Mouse (Mus musculus) CH12.LX (cell line): ENCODE measurements around the gene 3110040N11Rik. TPM values are rescaled to one million over a fixed set of nuclear protein-coding genes. Genes with fewer than 3 reads are reported as not detected.
"Not testable (repeated sequence)": the region's sequence is repeated elsewhere in the genome, so short reads cannot be mapped to it uniquely, and the experiment has no call there.

Experiments
- DNase-seq: peaks from one replicate; pipeline ENCODE4 v3.0.0-alpha.2; 2013; ENCODE audit errors: extremely low read depth
- H3K27ac ChIP-seq: 2 replicates; pipeline ENCODE4 v1.5.1; 2012; ENCODE audit warnings: low read depth, mild to moderate bottlenecking, control low read depth, moderate library complexity; ENCODE audit not compliant: insufficient read depth
- H3K27me3 ChIP-seq: replicated peaks from 2 replicates; pipeline ENCODE3; 2012; ENCODE audit warnings: inconsistent platforms
- H3K36me3 ChIP-seq, 2 experiments: replicated peaks in 1 of 2; 2 replicates each; pipeline versions ENCODE3 to v1.6.1; 2012; ENCODE audit warnings: inconsistent platforms in 1 of 2, low read length in 1 of 2, mild to moderate bottlenecking in 1 of 2, mixed read lengths in 1 of 2, moderate library complexity in 1 of 2; ENCODE audit not compliant: control insufficient read depth in 1 of 2, insufficient read depth in 1 of 2
- H3K4me1 ChIP-seq, 2 experiments: 2 replicates each; pipeline ENCODE4 v1.6.1; 2012; ENCODE audit warnings: inconsistent platforms in 1 of 2, moderate library complexity in 1 of 2; ENCODE audit not compliant: insufficient read depth in 2 of 2, control insufficient read depth in 1 of 2
- H3K4me2 ChIP-seq: 2 replicates; pipeline ENCODE4 v1.6.1; 2012; ENCODE audit warnings: low read depth, mild to moderate bottlenecking, control low read depth; ENCODE audit not compliant: poor library complexity, insufficient read depth, severe bottlenecking
- H3K4me3 ChIP-seq, 3 experiments: fragments of 150-350 bp in 1 of 3; sonication (generic) in 1 of 3; replicated peaks in 1 of 3; 2 replicates each; pipeline versions ENCODE3 to v1.5.1; 2011 to 2012; ENCODE audit warnings: low read depth in 2 of 3, low read length in 2 of 3, mild to moderate bottlenecking in 2 of 3, moderate library complexity in 2 of 3, control low read depth in 1 of 3, improper control_type of control experiment in 1 of 3, inconsistent platforms in 1 of 3, mixed read lengths in 1 of 3; ENCODE audit not compliant: poor library complexity in 1 of 3
- H3K79me2 ChIP-seq: replicated peaks from 2 replicates; pipeline ENCODE4 v1.6.1; 2012; ENCODE audit warnings: mild to moderate bottlenecking, moderate library complexity; ENCODE audit not compliant: control insufficient read depth, poor library complexity, insufficient read depth, severe bottlenecking; ENCODE audit errors: extremely low read depth
- H3K9ac ChIP-seq: 2 replicates; pipeline ENCODE4 v1.6.1; 2012; ENCODE audit warnings: low read depth, mild to moderate bottlenecking, control low read depth, moderate library complexity; ENCODE audit not compliant: insufficient read depth
- H3K9me3 ChIP-seq: replicated peaks from 2 replicates; pipeline ENCODE3; 2012; ENCODE audit warnings: low read length, inconsistent platforms, mixed read lengths
- CHD1 ChIP-seq: IDR thresholded peaks from 2 replicates; pipeline ENCODE4 v1.6.1; 2012; ENCODE audit warnings: low read depth, low read length, improper control_type of control experiment, inconsistent platforms
- CTCF ChIP-seq, 2 experiments: IDR thresholded peaks in 1 of 2; conservative IDR thresholded peaks in 1 of 2; 2 replicates each; pipeline ENCODE4 v1.5.1; 2011 to 2012; ENCODE audit warnings: low read depth in 2 of 2, low read length in 2 of 2, improper control_type of control experiment in 1 of 2, inconsistent platforms in 1 of 2, mild to moderate bottlenecking in 1 of 2, moderate library complexity in 1 of 2
- ELF1 ChIP-seq: IDR thresholded peaks from 2 replicates; pipeline ENCODE4 v1.6.1; 2014; ENCODE audit warnings: low read depth, mild to moderate bottlenecking, inconsistent platforms, low read length, improper control_type of control experiment
- EP300 ChIP-seq: IDR thresholded peaks from 2 replicates; pipeline ENCODE4 v1.6.1; 2011; ENCODE audit warnings: low read length, improper control_type of control experiment
- ETS1 ChIP-seq: conservative IDR thresholded peaks from 2 replicates; pipeline ENCODE4 v1.6.1; 2012; ENCODE audit warnings: low read depth, mild to moderate bottlenecking, inconsistent platforms, low read length, improper control_type of control experiment, moderate library complexity
- GABPA ChIP-seq: IDR thresholded peaks from 2 replicates; pipeline ENCODE4 v1.6.1; 2012; ENCODE audit warnings: low read depth, low read length, improper control_type of control experiment, inconsistent platforms; ENCODE audit not compliant: insufficient replicate concordance
- HCFC1 ChIP-seq: IDR thresholded peaks from 2 replicates; pipeline ENCODE4 v1.6.1; 2012; ENCODE audit warnings: low read depth, mild to moderate bottlenecking, inconsistent platforms, low read length, improper control_type of control experiment
- KAT2A ChIP-seq: IDR thresholded peaks from 2 replicates; pipeline ENCODE4 v1.6.1; 2012; ENCODE audit warnings: low read length, improper control_type of control experiment, inconsistent platforms; ENCODE audit not compliant: insufficient replicate concordance
- MAX ChIP-seq: IDR thresholded peaks from 2 replicates; pipeline ENCODE4 v1.6.1; 2011; ENCODE audit warnings: low read length, improper control_type of control experiment
- MEF2A ChIP-seq: IDR thresholded peaks from 2 replicates; pipeline ENCODE4 v1.6.1; 2014; ENCODE audit warnings: low read depth, mild to moderate bottlenecking, inconsistent platforms, low read length, improper control_type of control experiment, borderline replicate concordance
- MXI1 ChIP-seq: IDR thresholded peaks from 2 replicates; pipeline ENCODE4 v1.6.1; 2011; ENCODE audit warnings: mild to moderate bottlenecking, low read depth, low read length, improper control_type of control experiment
- MYC ChIP-seq: IDR thresholded peaks from 2 replicates; pipeline ENCODE4 v1.6.1; 2011; ENCODE audit warnings: low read depth, mild to moderate bottlenecking, improper control_type of control experiment, low read length
- NELFE ChIP-seq: IDR thresholded peaks from 2 replicates; pipeline ENCODE4 v1.6.1; 2011; ENCODE audit warnings: low read depth, low read length, improper control_type of control experiment
- NRF1 ChIP-seq: IDR thresholded peaks from 2 replicates; pipeline ENCODE4 v1.6.1; 2014; ENCODE audit warnings: low read depth, mild to moderate bottlenecking, inconsistent platforms, low read length, improper control_type of control experiment, moderate library complexity
- POLR2A ChIP-seq: IDR thresholded peaks from 2 replicates; pipeline ENCODE4 v1.6.1; 2011; ENCODE audit warnings: low read depth, mild to moderate bottlenecking, improper control_type of control experiment, low read length
- POLR2AphosphoS2 ChIP-seq: IDR thresholded peaks from 2 replicates; pipeline ENCODE4 v1.6.1; 2011; ENCODE audit warnings: low read depth, low read length, improper control_type of control experiment
- RAD21 ChIP-seq: IDR thresholded peaks from 2 replicates; pipeline ENCODE4 v1.6.1; 2011; ENCODE audit warnings: low read depth, mild to moderate bottlenecking, low read length, improper control_type of control experiment, moderate library complexity
- RCOR1 ChIP-seq: conservative IDR thresholded peaks from 2 replicates; pipeline ENCODE4 v1.6.1; 2012; ENCODE audit warnings: low read depth, mild to moderate bottlenecking, inconsistent platforms, low read length, improper control_type of control experiment
- SIN3A ChIP-seq: IDR thresholded peaks from 2 replicates; pipeline ENCODE4 v1.6.1; 2012; ENCODE audit warnings: low read length, improper control_type of control experiment, inconsistent platforms
- SMC3 ChIP-seq: IDR thresholded peaks from 2 replicates; pipeline ENCODE4 v1.6.1; 2011; ENCODE audit warnings: low read depth, low read length, improper control_type of control experiment
- TBP ChIP-seq: conservative IDR thresholded peaks from 2 replicates; pipeline ENCODE4 v1.6.1; 2011; ENCODE audit warnings: low read depth, low read length, improper control_type of control experiment
- TCF12 ChIP-seq: IDR thresholded peaks from 2 replicates; pipeline ENCODE4 v1.6.1; 2014; ENCODE audit warnings: low read depth, mild to moderate bottlenecking, inconsistent platforms, low read length, improper control_type of control experiment
- ZC3H11A ChIP-seq: IDR thresholded peaks from 2 replicates; pipeline ENCODE4 v1.6.1; 2012; ENCODE audit warnings: low read depth, mild to moderate bottlenecking, inconsistent platforms, low read length, improper control_type of control experiment
- ZMIZ1 ChIP-seq: IDR thresholded peaks from 2 replicates; pipeline ENCODE4 v1.6.1; 2012; ENCODE audit warnings: low read depth, mild to moderate bottlenecking, inconsistent platforms, low read length, improper control_type of control experiment
- dilution Hi-C: fragments of 300-500 bp; cut with MboI; formaldehyde crosslinking; loops from 2 replicates; pipeline ENCODE4 v1.14.3; 2020; ENCODE audit warnings: low sequenced_read_pairs; ENCODE audit not compliant: extremely low pct_unique_long_range_greater_than_20kb, extremely low pct_ligation_motif_present
- in situ Hi-C: fragments of 300-500 bp; cut with MboI; formaldehyde crosslinking; loops from 3 replicates; pipeline ENCODE4 v1.14.3; 2019; ENCODE audit warnings: low sequenced_read_pairs, low pct_ligation_motif_present, low pct_unique_long_range_greater_than_20kb, mixed read lengths
- polyA plus RNA-seq: library from polyadenylated mRNA; unstranded; fragments of >175 nt; gene quantifications from 2 replicates; pipeline ENCODE4 v1.2.1, GENCODE M21; 2012; ENCODE audit warnings: low read depth; ENCODE audit not compliant: insufficient read length
- total RNA-seq, 2 experiments: library from RNA; depleted of rRNA; stranded (reverse); fragments of 300-350 nt in 1 of 2; fragments of >200 nt in 1 of 2; gene quantifications; 2 replicates each; pipeline ENCODE4 v1.2.3; 2012 to 2014

The 3110040N11Rik gene
- total RNA-seq (2012; rRNA removed) (52.5 and 53.2 TPM in 2 replicates), total RNA-seq (2014; rRNA removed) (73.7 and 91.7 TPM in 2 replicates), polyA plus RNA-seq (58.6 and 70.4 TPM in 2 replicates)

DNA sequence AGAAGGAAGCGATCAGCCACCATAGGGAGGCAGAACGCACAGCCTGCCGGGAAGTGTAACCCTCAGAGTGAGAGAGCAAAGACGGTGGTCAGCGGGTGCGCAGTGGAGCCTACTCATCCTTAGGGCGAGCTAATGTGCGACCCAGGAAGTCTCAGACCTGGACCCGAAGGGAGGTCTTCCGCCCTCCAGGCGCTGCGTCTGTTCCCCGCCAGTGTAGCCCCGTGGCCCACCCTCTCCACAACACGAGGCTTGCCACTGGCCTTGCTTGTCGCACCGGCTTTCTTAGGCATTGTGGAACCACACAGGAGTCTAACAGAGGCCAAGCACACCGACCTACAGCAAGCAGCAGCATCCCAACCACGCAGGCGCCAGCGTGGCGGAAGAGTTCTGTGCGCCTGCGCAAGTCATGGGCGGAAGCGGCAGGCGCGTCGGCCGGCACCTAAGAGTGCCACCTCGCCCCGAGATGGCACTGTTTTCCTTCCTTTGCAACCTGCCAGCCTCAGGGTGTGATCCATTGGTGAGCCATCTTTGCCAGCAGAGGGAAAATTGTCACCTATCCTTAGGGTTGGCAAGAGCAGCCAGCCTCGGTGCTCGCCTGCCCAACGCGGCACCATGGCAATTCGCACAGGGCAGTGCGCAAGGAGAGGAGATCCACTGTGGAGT, at the start of gene 3110040N11Rik:
Gene 3110040N11Rik, minus strand, starts transcription at position 384 of the 663 bp plus-strand sequence.
- peak within 1 kb of the TSS; percentile 46 to 81 (median 68) for H3K4me3 ChIP-seq
- no peaks in the 10 kb centered on the region for H3K27me3 ChIP-seq
- peak within 1 kb of the TSS; percentile 74 for H3K9ac ChIP-seq
- no peaks in the 10 kb centered on the region; the same call in 1 of the 2 replicates for H3K79me2 ChIP-seq
- peaks cover 8 to 36% of the 10 kb centered on the region in 2 experiments for H3K36me3 ChIP-seq
- H3K9me3 ChIP-seq = no peaks in the 10 kb centered on the region
- TF ChIP-seq POLR2A (peak; percentile 99), RCOR1 (no peak), TBP (no peak; the same call in 1 of the 2 replicates), ZC3H11A (no peak), NELFE (peak; percentile 92), MYC (peak; percentile 70), CTCF (conservative IDR thresholded peaks at IDR 0.05 in 1 of 2, IDR thresholded peaks at IDR 0.05 in 1 of 2; ENCODE audit: low read depth in 2 of 2, low read length in 2 of 2) (peak in 1 of 2 experiments; percentile 76; a peak in 2 of 4 replicates), NRF1 (peak; percentile 96), RAD21 (peak; percentile 66), ETS1 (no peak), TCF12 (peak; percentile 78), KAT2A (peak; percentile 48; the same call in 1 of the 2 replicates), GABPA (no peak), MXI1 (peak; percentile 64; the same call in 1 of the 2 replicates), SIN3A (peak; percentile 49; the same call in 1 of the 2 replicates), HCFC1 (peak; percentile 74; the same call in 1 of the 2 replicates), CHD1 (no peak), EP300 (no peak), POLR2AphosphoS2 (peak; percentile 94), SMC3 (peak; percentile 60), ELF1 (peak; percentile 94), ZMIZ1 (peak; percentile 81; the same call in 1 of the 2 replicates), MAX (peak; percentile 78; the same call in 1 of the 2 replicates), MEF2A (no peak)
- in situ Hi-C loops = loop anchor here (25.0 kb wide), 2 partner anchors 323 to 473 kb away; no protein-coding TSS in a partner anchor
- H3K4me1 ChIP-seq = peaks cover 0 to 14% of the 10 kb centered on the region in 2 experiments; a peak in 1 of 4 replicates
- DNase-seq = peak; percentile 90
- peak within 1 kb of the TSS; percentile 93 for H3K27ac ChIP-seq
- peak within 1 kb of the TSS; percentile 82 for H3K4me2 ChIP-seq
- dilution Hi-C loops = no loop called here

DNA sequence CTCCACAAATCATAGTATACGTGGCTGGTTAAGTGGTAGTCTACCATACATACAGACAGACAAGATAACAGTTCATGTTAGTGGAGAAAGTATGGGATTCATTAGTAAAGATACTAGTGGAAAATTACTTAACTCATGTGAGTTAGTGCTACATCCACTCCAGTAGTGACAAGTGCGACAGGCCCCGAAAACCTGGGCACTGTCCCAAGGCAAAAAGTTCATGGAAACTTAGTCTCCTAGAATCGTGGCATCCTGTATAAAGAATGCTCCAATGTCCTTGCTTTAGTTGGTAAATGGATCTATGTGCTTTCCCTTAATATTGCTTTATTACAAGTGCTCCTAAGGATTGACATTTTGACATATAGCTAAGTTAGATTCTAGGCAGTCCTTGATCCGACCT, 48.5 kb upstream of the 3110040N11Rik start:
- H3K27me3 ChIP-seq, dilution Hi-C loops, H3K4me3 ChIP-seq, H3K9me3 ChIP-seq, H3K4me2 ChIP-seq, H3K4me1 ChIP-seq, H3K36me3 ChIP-seq, in situ Hi-C loops, H3K9ac ChIP-seq, DNase-seq, H3K27ac ChIP-seq, H3K79me2 ChIP-seq: not testable (repeated sequence)
